8 mouse cellular contexts compared by ENCODE assay signal in genomic region chr3:89436176-89437113, GRCm38 (mm10). TPM values are rescaled to one million over a fixed set of nuclear protein-coding genes. Genes with fewer than 3 reads are reported as not detected.
DNase-seq lines count a peak whose midpoint lies in the region; ATAC-seq and TF ChIP-seq lines count a peak whose summit lies in the region.

Pbxip1 (plus strand) TSS chr3:89436706.

- H3K27ac ChIP-seq in embryonic fibroblast, embryonic 13.5 days (ENCODE audit: insufficient read depth, low read length): peak within 1 kb of the TSS; percentile 33
- peak within 1 kb of the TSS; percentile 76 for H3K27ac ChIP-seq in heart, embryonic 15.5 days
- H3K27ac ChIP-seq in liver, postnatal 0 days (ENCODE audit: low read depth): peak within 1 kb of the TSS; percentile 59
- no peak within 1 kb of the TSS; the same call in 1 of the 2 replicates for H3K27ac ChIP-seq in neural tube, embryonic 13.5 days (replicated peaks)

- no peaks in the 10 kb centered on the region for H3K9me3 ChIP-seq in heart, embryonic 15.5 days (replicated peaks)
- no peaks in the 10 kb centered on the region for H3K9me3 ChIP-seq in liver, postnatal 0 days (ENCODE audit: low read length)
- H3K9me3 ChIP-seq in neural tube, embryonic 13.5 days: no peaks in the 10 kb centered on the region

- H3K4me2 ChIP-seq in heart, embryonic 15.5 days: peak within 1 kb of the TSS; percentile 70
- peak within 1 kb of the TSS; percentile 82 for H3K4me2 ChIP-seq in liver, postnatal 0 days (ENCODE audit: low read depth, low read length)
- H3K4me2 ChIP-seq in neural tube, embryonic 13.5 days: peak within 1 kb of the TSS; percentile 47

- H3K4me3 ChIP-seq in embryonic fibroblast, embryonic 13.5 days (ENCODE audit: insufficient read depth, low read length): peak within 1 kb of the TSS; percentile 62
- peak within 1 kb of the TSS; percentile 60 for H3K4me3 ChIP-seq in heart, embryonic 15.5 days
- peak within 1 kb of the TSS; percentile 63 for H3K4me3 ChIP-seq in liver, postnatal 0 days (ENCODE audit: low read depth, low read length)
- peak within 1 kb of the TSS; percentile 36 for H3K4me3 ChIP-seq in neural tube, embryonic 13.5 days

- no peaks in the 10 kb centered on the region for H3K27me3 ChIP-seq in heart, embryonic 15.5 days
- H3K27me3 ChIP-seq in liver, postnatal 0 days (ENCODE audit: insufficient read depth, low read length): no peaks in the 10 kb centered on the region
- no peaks in the 10 kb centered on the region for H3K27me3 ChIP-seq in neural tube, embryonic 13.5 days

- no peaks in the 10 kb centered on the region for H3K4me1 ChIP-seq in embryonic fibroblast, embryonic 13.5 days (ENCODE audit: control insufficient read depth, insufficient read depth, low read length)
- peaks cover 35% of the 10 kb centered on the region for H3K4me1 ChIP-seq in heart, embryonic 15.5 days (replicated peaks)
- peaks cover 17% of the 10 kb centered on the region for H3K4me1 ChIP-seq in liver, postnatal 0 days (ENCODE audit: insufficient read depth)
- H3K4me1 ChIP-seq in neural tube, embryonic 13.5 days (replicated peaks): peaks cover 37% of the 10 kb centered on the region

- peak; percentile 57 to 65 for DNase-seq in spleen, adult 18-20 months
- DNase-seq in spleen, adult 12 weeks (ENCODE audit: low spot score): no peak
- DNase-seq in kidney, postnatal 14 days: peak; percentile 86
- peak; percentile 80 for DNase-seq in liver, postnatal 0 days
- DNase-seq in urinary bladder, postnatal 25 days (ENCODE audit: low spot score): peak; percentile 44

- TF ChIP-seq EP300 in liver, postnatal 0 days (IDR thresholded peaks at IDR 0.05; ENCODE audit: low read depth): no peak

- WGBS in heart, embryonic 15.5 days: 3% methylated on average over 16 of the region's 16 CpGs
- WGBS in liver, postnatal 0 days (ENCODE audit: insufficient replicate concordance): 5% methylated on average over 16 of the region's 16 CpGs
- 5% methylated on average over 16 of the region's 16 CpGs for WGBS in neural tube, embryonic 13.5 days

- peak within 1 kb of the TSS; percentile 66 for H3K9ac ChIP-seq in heart, embryonic 15.5 days
- H3K9ac ChIP-seq in liver, postnatal 0 days (replicated peaks): peak within 1 kb of the TSS; percentile 71
- H3K9ac ChIP-seq in neural tube, embryonic 13.5 days: peak within 1 kb of the TSS; percentile 62

- TF ChIP-seq CTCF in embryonic fibroblast, embryonic 13.5 days (IDR thresholded peaks at IDR 0.05; ENCODE audit: borderline replicate concordance, insufficient read depth, low read length): no peak
- no peak for TF ChIP-seq CTCF in liver, postnatal 0 days (IDR thresholded peaks at IDR 0.05; ENCODE audit: low read depth)

- peak; percentile 66 for ATAC-seq in heart, embryonic 15.5 days (replicated peaks; ENCODE audit: insufficient number of reproducible peaks, insufficient read depth, low FRiP score, low read depth)
- peak; percentile 81 for ATAC-seq in liver, postnatal 0 days
- peak; percentile 66 for ATAC-seq in neural tube, embryonic 13.5 days (ENCODE audit: low read depth)

- peak; percentile 91 for TF ChIP-seq POLR2A in embryonic fibroblast, embryonic 13.5 days (IDR thresholded peaks at IDR 0.05; ENCODE audit: low read depth, low read length)

- peaks cover 29% of the 10 kb centered on the region for H3K36me3 ChIP-seq in heart, embryonic 15.5 days
- H3K36me3 ChIP-seq in liver, postnatal 0 days (replicated peaks; ENCODE audit: insufficient read depth, low read length): peaks cover 18% of the 10 kb centered on the region
- H3K36me3 ChIP-seq in neural tube, embryonic 13.5 days: peaks cover 27% of the 10 kb centered on the region

RNA-seq across cellular contexts. Expression of gene Pbxip1, which starts in this region (rescaled TPM):
- polyA plus RNA-seq in embryonic fibroblast, embryonic 13.5 days (2011; ENCODE audit: insufficient read length, low read depth, missing spikeins): 90.9 and 91.6 TPM in 2 replicates
- 62.4 and 64.7 TPM in 2 replicates for polyA plus RNA-seq in heart, embryonic 15.5 days (2015; fragmentation: Nextera tagmentation; extraction: Ambion mirVana)
- 9.4 and 9.8 TPM in 2 replicates for polyA plus RNA-seq in liver, postnatal 0 days (2015; fragmentation: Nextera tagmentation; extraction: Ambion mirVana)
- polyA plus RNA-seq in neural tube, embryonic 13.5 days (2015; fragmentation: Nextera tagmentation; extraction: Ambion mirVana): 15.6 and 17.0 TPM in 2 replicates
